Mouse (Mus musculus) intestine, embryonic 14.5 days (tissue): ENCODE measurements around the gene 9930022D16Rik. TPM values are rescaled to one million over a fixed set of nuclear protein-coding genes. Genes with fewer than 3 reads are reported as not detected.

ENCODE experiments used
- ATAC-seq: fragments of 200-750 bp; cut with Nextera tagmentation; replicated peaks from 2 replicates; pipeline ENCODE4 v1.8.0; 2017; ENCODE audit warnings: low read depth, moderate number of reproducible peaks, moderate TSS enrichment, moderate library complexity; ENCODE audit not compliant: low FRiP score, low TSS enrichment
- DNase-seq: peaks from one replicate; pipeline ENCODE4 v3.0.0-alpha.2; 2018; ENCODE audit warnings: low spot score
- H3K27ac ChIP-seq: fragments of 300-500 bp; sonication (generic); 2 replicates; pipeline ENCODE4 v1.5.1; 2014; ENCODE audit warnings: low read depth, mild to moderate bottlenecking, control low read depth
- H3K27me3 ChIP-seq: fragments of 300-500 bp; sonication (generic); replicated peaks from 2 replicates; pipeline ENCODE4 v1.6.1; 2014; ENCODE audit warnings: low read length, control low read depth; ENCODE audit not compliant: control insufficient read depth, insufficient read depth
- H3K36me3 ChIP-seq: fragments of 300-500 bp; sonication (generic); 2 replicates; pipeline ENCODE4 v1.6.1; 2014; ENCODE audit warnings: low read length, control low read depth; ENCODE audit not compliant: control insufficient read depth, insufficient read depth
- H3K4me1 ChIP-seq: fragments of 300-500 bp; sonication (generic); replicated peaks from 2 replicates; pipeline ENCODE4 v1.6.1; 2014; ENCODE audit warnings: low read length, control low read depth, mixed read lengths; ENCODE audit not compliant: control insufficient read depth, insufficient read depth
- H3K4me2 ChIP-seq: fragments of 300-500 bp; sonication (generic); 2 replicates; pipeline ENCODE4 v1.6.1; 2014; ENCODE audit warnings: low read length
- H3K4me3 ChIP-seq: fragments of 300-500 bp; sonication (generic); 2 replicates; pipeline ENCODE4 v1.5.1; 2014; ENCODE audit warnings: low read depth, low read length, control low read depth, mixed read lengths
- H3K9ac ChIP-seq: fragments of 300-500 bp; sonication (generic); 2 replicates; pipeline ENCODE4 v1.6.1; 2014; ENCODE audit warnings: mild to moderate bottlenecking, low read length
- H3K9me3 ChIP-seq: fragments of 300-500 bp; sonication (generic); 2 replicates; pipeline ENCODE4 v1.6.1; 2016; ENCODE audit warnings: low read length, control low read depth; ENCODE audit not compliant: control insufficient read depth
- WGBS: fragments of 180-500 bp; shearing (Covaris S2); extraction: QIAGEN DNeasy Blood & Tissue Kit; methylation state at CpG from one replicate; pipeline ENCODE4 v1.1.7; 2014; 5-methylcytosine and 5-hydroxymethylcytosine counted together
- polyA plus RNA-seq: library from polyadenylated mRNA; unstranded; fragments of >200 nt; fragmentation: Nextera tagmentation; extraction: Ambion mirVana; gene quantifications from 2 replicates; pipeline ENCODE4 v1.2.1, GENCODE M21; 2014

The 9930022D16Rik gene
- polyA plus RNA-seq, 1 experiment from 2014 or later, result not detected

DNA sequence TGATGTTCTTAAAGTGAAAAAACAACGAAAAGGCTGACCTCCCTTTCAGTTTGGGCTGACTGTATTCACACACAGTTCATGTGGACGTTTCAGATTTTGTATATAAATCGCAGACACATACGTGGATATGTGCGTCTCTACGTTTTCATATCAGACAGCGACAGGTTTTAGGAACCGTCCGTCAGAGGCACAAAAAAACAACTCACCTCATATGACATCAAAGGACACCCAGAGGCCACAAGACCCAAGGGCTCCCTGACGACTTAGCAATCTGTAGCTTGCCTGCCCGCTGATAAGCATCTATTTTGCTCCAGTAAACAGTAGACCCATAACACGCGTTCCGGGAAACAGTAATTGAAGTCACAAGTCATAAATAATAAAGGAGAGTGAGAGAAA is 6.8 kb downstream of the 9930022D16Rik start:
- Histone ChIP-seq H3K9ac (no peak overlapping the region), H3K27me3 (no peaks in the 10 kb centered on the region), H3K4me1 (no peaks in the 10 kb centered on the region; the same call in 1 of the 2 replicates), H3K36me3 (no peaks in the 10 kb centered on the region), H3K4me2 (no peak overlapping the region), H3K27ac (no peak overlapping the region), H3K4me3 (no peak overlapping the region), H3K9me3 (0 out of 2 replicates have a peak, but pooled peaks cover 4% of the 10 kb centered on the region)
- 83% methylated on average over 14 of the region's 14 CpGs for WGBS
- ATAC-seq (no peak), DNase-seq (no peak)

DNA sequence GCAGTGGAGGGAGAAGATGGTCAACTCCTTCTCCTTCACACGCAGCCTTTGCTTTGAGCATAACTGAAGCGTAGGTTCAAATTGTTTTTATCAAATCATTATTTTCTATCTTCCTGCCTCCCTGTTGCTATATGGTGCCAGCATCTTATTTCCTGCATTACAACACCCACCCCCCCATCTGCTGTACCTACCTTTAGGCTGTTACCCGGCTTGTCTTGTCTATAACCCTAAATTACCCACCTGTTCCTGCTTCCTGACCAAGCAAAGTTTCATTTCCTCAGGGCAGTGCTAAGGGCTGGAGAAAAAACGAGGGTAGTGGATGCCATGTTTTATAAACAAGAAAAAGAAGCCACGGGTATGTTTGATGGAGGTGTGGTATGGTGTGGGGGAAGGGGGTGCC is 7.5 kb downstream of the 9930022D16Rik start:
- Histone ChIP-seq H3K27me3 (no peaks in the 10 kb centered on the region), H3K36me3 (no peaks in the 10 kb centered on the region), H3K27ac (no peak overlapping the region), H3K4me2 (no peak overlapping the region), H3K4me1 (no peaks in the 10 kb centered on the region; the same call in 1 of the 2 replicates), H3K4me3 (no peak overlapping the region), H3K9ac (no peak overlapping the region), H3K9me3 (0 out of 2 replicates have a peak, but pooled peaks cover 4% of the 10 kb centered on the region)
- ATAC-seq (no peak), DNase-seq (no peak)
- WGBS, result 72% methylated on average over 5 of the region's 5 CpGs

DNA sequence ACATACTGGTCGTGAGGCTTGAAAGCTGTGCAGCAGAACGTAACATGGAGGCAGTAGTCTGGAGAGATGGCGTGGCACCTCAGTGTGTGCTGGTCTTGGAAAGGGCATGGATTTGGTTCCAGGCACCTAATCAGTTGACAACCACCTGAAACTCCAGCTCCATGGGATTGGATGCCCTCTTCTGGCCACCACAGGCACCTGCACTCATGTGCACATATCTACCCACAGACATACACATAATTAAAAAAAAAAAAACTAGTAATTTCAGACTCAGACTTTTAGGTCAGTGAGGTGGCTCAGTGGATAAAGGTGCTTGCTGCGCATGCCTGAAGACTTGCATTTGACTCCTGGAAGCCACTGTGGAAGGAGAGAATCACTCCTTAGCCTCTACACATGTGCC is 8.5 kb downstream of the 9930022D16Rik start:
- no peak overlapping the region for H3K9ac ChIP-seq
- 98% methylated on average over 4 of the region's 4 CpGs for WGBS
- H3K27me3 ChIP-seq, result no peaks in the 10 kb centered on the region
- H3K4me2 ChIP-seq, result no peak overlapping the region
- H3K9me3 ChIP-seq, result 0 out of 2 replicates have a peak, but pooled peaks cover 4% of the 10 kb centered on the region
- ATAC-seq, result no peak
- no peak for DNase-seq
- H3K36me3 ChIP-seq, result no peaks in the 10 kb centered on the region
- peaks cover 6% of the 10 kb centered on the region for H3K4me1 ChIP-seq
- H3K4me3 ChIP-seq, result no peak overlapping the region
- H3K27ac ChIP-seq, result no peak overlapping the region

DNA sequence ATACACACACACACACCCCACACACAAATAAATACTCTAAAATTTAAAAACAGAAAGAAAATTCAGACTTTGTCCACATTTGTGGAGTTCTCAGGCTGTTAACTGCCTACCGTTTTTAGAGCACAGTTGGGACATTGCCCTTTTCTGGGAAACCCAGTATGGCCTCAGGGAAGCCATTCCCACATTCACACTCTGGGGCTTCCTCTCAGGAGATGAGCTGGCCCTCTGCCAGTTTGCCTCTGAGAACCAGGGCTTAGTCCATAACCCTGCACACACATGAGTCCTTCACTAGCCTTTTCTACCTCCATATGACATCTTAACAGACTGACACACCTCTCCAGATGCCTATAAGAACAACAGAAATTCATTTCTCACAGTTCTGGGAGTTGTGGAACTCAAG is 9.6 kb downstream of the 9930022D16Rik start:
- 0 out of 2 replicates have a peak, but pooled peaks cover 4% of the 10 kb centered on the region for H3K9me3 ChIP-seq
- WGBS, result 83% methylated on average over 1 of the region's 1 CpGs
- H3K4me2 ChIP-seq, result no peak overlapping the region
- no peak for ATAC-seq
- no peaks in the 10 kb centered on the region for H3K27me3 ChIP-seq
- no peak overlapping the region for H3K4me3 ChIP-seq
- no peak overlapping the region for H3K27ac ChIP-seq
- H3K9ac ChIP-seq, result no peak overlapping the region
- no peaks in the 10 kb centered on the region for H3K36me3 ChIP-seq
- no peak for DNase-seq
- H3K4me1 ChIP-seq, result peaks cover 6% of the 10 kb centered on the region

DNA sequence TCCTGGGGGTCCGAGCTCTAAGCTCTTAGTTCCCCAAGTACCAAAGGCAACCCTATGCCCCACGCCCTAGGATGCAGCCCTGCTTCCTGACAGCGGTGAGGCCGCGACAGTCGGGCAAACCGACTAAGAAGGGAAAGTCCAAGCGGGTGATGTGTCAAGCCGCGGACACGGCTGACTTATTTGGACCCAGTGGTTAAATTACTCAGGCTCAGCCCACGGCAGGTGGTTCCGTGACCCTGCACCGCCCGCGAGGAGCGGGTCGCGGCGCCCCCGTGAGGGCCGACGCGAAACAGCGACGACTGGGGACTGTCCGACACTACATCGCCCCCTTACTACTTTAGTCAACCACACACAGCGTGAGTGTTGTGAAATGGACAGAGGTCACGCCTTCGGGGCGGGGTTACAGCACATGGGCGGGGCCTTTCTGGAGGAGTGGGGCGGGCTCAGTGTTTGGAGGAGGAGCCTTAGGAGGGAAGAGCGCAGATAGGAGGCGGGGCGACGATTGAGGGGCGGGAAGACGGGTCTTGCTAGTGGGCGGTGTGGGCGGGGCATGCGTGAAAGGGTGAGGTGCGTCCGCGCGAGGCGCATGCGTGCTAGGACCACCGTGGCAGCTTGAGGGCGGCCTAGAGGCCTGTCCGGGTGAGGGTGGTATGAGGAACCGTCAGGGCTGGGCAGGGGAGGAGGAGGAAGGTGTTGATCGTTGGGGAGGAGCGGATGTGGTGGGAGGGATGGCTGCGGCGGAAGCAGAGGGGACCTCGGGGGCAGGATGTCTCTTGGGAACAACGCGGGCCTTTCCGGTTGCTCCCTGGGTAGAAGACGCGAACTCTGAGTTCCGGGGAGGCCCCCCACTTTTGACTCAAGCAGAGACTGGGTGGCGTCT is 11.9 kb downstream of the 9930022D16Rik start, which contains the start of gene Amz2:
TSS of gene Amz2 (plus strand) at position 555 of the 880 bp plus-strand sequence.
- peak; percentile 100 for DNase-seq
- H3K9ac ChIP-seq, result peak within 1 kb of the TSS; percentile 57
- peak; percentile 97 for ATAC-seq
- 1% methylated on average over 65 of the region's 65 CpGs for WGBS
- 0 out of 2 replicates have a peak, but pooled peaks cover 4% of the 10 kb centered on the region for H3K9me3 ChIP-seq
- peak within 1 kb of the TSS; percentile 59 for H3K4me2 ChIP-seq
- H3K4me1 ChIP-seq, result peaks cover 6% of the 10 kb centered on the region
- H3K27me3 ChIP-seq, result no peaks in the 10 kb centered on the region
- peaks cover 20% of the 10 kb centered on the region for H3K36me3 ChIP-seq
- H3K27ac ChIP-seq, result peak within 1 kb of the TSS; percentile 78
- peak within 1 kb of the TSS; percentile 53 for H3K4me3 ChIP-seq

DNA sequence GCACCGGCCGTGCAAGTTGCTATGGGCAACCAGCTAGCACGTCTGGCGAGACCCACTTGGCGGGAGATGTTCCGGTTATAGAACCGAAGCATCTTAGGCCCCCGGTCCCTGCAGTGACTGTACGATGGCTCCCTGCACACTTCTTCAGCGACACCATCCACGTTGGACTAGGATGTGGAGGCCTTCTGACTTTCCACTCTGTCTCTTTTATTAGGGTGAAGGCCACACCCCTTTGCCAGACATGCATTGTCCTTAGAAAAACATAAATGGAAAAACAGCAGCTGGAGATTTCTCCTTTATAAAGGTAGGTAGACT is 12.5 kb downstream of the 9930022D16Rik start:
- WGBS, result under 1% methylated on average over 11 of the region's 11 CpGs
- Histone ChIP-seq H3K9ac (peak overlapping the region; percentile 57), H3K4me1 (peaks cover 6% of the 10 kb centered on the region), H3K4me2 (peak overlapping the region; percentile 59), H3K9me3 (0 out of 2 replicates have a peak, but pooled peaks cover 4% of the 10 kb centered on the region), H3K27me3 (no peaks in the 10 kb centered on the region), H3K27ac (peak overlapping the region; percentile 78), H3K36me3 (peaks cover 24% of the 10 kb centered on the region), H3K4me3 (peak overlapping the region; percentile 53)
- peak; percentile 54; the same call in 1 of the 2 replicates for ATAC-seq
- no peak for DNase-seq

DNA sequence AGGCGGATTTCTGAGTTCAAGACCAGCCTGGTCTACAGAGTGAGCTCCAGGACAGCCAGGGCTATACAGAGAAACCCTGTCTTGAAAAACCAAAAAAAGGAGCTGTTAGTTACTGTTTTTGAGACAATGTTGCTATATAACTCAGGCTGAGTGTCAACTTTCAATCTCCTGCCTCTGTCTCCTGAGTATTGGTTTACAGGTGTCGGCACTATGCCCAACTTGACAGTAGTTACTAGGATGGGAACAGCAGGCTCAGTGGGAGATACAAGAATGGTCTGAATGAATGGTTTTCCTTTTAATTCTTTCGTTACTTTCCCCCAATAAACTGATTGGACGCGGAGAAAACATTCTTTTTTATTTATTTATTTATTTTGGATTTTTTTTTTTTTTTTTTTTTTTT is 13.6 kb downstream of the 9930022D16Rik start:
- H3K27me3 ChIP-seq, result no peaks in the 10 kb centered on the region
- 0 out of 2 replicates have a peak, but pooled peaks cover under 1% of the 10 kb centered on the region for H3K9me3 ChIP-seq
- no peak for ATAC-seq
- no peak overlapping the region for H3K4me2 ChIP-seq
- H3K27ac ChIP-seq, result no peak overlapping the region
- no peak overlapping the region for H3K9ac ChIP-seq
- peaks cover 24% of the 10 kb centered on the region for H3K36me3 ChIP-seq
- DNase-seq, result no peak
- WGBS, result 98% methylated on average over 5 of the region's 5 CpGs
- H3K4me3 ChIP-seq, result no peak overlapping the region
- H3K4me1 ChIP-seq, result peaks cover 6% of the 10 kb centered on the region

DNA sequence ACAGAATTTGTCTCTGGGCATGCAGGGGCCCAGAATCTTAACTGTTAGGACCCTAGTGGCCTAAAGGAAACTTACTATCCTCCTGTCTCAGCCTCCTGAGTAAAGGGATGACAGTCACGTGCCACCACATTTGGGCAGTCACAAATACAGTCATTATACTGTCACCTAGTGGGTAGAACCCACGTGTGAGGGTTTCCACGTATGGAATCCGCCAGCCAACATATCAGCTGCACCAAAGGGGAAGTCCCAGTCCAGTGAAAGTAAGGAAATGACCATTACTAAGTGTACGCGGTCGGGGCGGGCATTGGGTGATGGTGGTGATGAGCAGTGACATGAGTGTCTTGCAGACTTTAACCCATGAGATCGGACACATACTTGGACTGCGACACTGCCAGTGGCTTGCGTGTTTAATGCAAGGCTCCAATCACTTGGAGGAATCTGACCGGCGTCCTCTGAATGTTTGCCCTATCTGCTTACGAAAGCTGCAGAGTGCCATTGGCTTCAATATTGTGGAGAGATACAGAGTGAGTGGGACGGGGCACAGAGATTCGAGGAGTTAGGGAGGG is 20.6 kb downstream of the 9930022D16Rik start:
- H3K36me3 ChIP-seq, result peaks cover 64% of the 10 kb centered on the region
- no peak overlapping the region for H3K4me2 ChIP-seq
- WGBS, result 93% methylated on average over 16 of the region's 16 CpGs
- H3K4me1 ChIP-seq, result no peaks in the 10 kb centered on the region; the same call in 1 of the 2 replicates
- H3K27ac ChIP-seq, result no peak overlapping the region
- DNase-seq, result no peak
- no peak overlapping the region for H3K9ac ChIP-seq
- no peaks in the 10 kb centered on the region for H3K9me3 ChIP-seq
- H3K4me3 ChIP-seq, result no peak overlapping the region
- ATAC-seq, result no peak
- no peaks in the 10 kb centered on the region for H3K27me3 ChIP-seq
